Mouse (Mus musculus): Measurements from ENCODE around the gene 9130008F23Rik.

DNA sequence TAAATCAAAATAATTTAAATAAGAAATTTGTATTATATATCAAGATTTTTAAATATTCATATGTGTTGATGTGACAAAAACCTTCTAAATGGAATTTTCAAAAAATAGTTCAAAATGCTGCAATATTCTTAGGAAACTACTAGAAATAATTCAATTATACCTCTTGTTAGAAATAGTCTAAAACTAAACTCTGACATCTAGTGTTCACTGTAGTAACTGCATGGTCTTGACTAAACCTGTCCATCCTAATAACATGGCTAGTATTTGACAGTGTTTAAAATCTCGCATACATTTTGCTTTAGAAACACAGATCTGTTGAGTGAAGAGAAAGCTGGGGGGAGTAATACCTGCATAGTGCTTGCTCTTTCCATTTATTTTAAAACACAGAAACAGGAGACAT lies 16.5 kb upstream of the 9130008F23Rik start:
- TF ChIP-seq POLR2A (IDR thresholded peaks at IDR 0.05; ENCODE audit: borderline replicate concordance, extremely low read depth, low read depth, low read length) = no peak
- peak; percentile 29; the same call in 1 of the 2 replicates for TF ChIP-seq CTCF (IDR thresholded peaks at IDR 0.05; ENCODE audit: insufficient read depth, low read length)

Data from lung, adult 2 months (tissue).